Mouse (Mus musculus) central nervous system, embryonic 11.5 days (tissue): ENCODE data around the gene Krtap15. TPM values are rescaled to one million over a fixed set of nuclear protein-coding genes. Genes with fewer than 3 reads are reported as not detected.

Experiments
- polyA plus RNA-seq: library from polyadenylated mRNA; depleted of rRNA; stranded (reverse); fragments of >200 nt; gene quantifications from 2 replicates; pipeline ENCODE4 v1.2.3, GENCODE M21; 2012; rRNA removed

The Krtap15 gene
- not detected in 2 replicates for polyA plus RNA-seq

DNA sequence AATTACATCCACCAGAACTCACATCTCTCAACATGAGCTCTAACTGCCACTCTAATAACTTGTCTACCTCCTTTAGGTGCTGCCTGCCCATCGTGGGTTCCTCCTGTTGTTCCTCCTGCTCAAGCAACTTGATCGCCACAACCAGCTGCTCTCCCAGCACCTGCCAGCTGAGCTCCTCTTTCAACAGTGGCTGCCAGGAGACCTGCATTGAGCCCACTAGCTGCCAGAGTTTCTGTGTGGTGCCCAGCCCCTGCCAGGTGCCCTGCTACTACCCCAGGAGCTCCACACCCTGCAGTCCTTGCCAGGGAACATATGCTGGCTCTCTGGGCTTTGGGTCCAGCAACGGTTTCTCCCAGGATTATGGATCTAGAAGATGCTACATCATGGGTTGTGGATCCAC is at the start of gene Krtap15:
TSS of gene Krtap15 (plus strand) at position 150 of the 400 bp plus-strand sequence.

DNA sequence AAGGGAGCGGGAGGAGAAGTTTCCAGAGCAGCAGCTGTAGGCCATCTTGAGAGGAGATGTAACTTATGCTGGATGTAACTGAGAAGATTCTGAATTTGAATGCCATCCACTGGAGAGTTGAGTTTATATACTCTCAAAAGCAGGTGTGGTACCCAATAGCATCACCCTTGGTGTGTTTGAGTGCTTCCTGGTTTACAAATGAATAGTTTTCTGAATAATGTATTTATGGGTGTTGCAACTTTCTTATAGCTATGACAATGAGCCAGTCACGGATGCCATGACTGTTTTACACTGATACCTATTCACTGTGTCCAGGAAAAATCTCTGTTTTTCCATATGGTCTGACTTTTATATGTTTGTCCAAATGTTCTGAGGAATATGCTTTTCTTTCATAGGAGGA is 45.9 kb upstream of the Krtap15 start, which contains the start of gene 2310057N15Rik:
TSS of gene 2310057N15Rik (minus strand) at position 101 of the 400 bp plus-strand sequence.

DNA sequence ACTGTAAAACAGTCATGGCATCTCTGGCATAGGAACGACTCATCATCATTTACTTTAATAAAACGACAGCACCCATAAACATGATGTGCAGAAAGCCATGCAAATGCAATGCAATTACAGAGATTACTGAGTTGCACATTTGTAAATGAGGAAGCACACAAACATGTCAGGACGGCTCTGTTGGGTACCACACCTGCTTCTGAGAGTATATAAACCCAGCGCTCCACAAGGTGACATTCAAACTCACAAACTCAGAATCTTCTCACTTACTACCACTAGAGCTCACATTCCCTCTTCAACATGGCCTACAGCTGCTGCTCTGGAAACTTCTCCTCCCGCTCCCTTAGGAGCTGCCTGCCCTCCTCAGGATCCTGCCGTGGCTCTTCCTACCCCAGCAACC is 42.4 kb upstream of the Krtap15 start, which contains the start of gene Gm5965:
TSS of gene Gm5965 (plus strand) at position 301 of the 400 bp plus-strand sequence.

DNA sequence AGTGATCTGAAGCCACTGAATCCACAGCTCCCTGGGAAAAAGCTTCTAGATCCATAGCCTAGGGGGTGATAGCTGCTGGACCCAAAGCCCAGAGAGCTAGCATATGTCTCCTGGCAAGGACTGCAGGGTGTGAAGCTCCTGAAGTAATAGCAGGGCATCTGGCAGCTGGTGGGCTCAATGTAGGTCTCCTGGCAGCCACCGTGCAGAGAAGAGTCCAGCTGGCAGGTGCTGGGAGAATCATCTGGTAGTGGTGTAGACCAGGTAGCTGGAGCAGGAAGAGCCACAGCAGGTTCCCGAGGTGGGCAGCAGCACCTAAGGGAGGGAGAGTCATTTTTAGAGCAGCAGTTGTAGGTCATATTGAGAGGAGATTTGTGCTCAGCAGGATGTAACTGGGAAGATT is 8.2 kb upstream of the Krtap15 start, which contains the start of gene Gm20741:
TSS of gene Gm20741 (minus strand) at position 394 of the 400 bp plus-strand sequence.

DNA sequence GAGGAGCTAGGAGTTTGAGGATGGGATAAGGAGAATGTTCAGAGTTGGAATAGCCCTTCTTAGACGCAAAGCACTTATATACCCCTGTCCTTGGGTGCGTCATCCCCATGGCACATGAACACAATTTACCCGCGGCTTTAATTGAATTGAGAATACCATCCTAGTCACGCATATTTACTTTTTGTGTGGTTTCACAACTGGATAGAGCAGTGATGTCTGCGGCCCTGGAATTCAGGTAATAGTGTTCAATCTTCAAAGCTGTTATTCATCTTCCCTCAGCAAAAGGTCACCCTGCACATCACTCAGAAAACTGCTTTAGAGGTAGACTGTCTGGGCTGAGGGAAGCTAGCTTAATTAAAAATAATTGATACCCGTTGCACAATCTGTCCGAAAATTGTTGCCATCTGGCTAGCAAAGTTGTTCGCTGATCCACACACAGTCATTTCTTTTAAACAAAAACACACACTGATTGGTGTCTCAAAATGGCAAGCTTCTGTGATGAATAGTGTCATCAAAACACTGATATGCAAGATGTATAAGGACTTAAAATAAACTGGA is 6.2 kb downstream of the Krtap15 start, which contains the start of gene Krtap14:
TSS of gene Krtap14 (minus strand) at position 51 of the 558 bp plus-strand sequence.

DNA sequence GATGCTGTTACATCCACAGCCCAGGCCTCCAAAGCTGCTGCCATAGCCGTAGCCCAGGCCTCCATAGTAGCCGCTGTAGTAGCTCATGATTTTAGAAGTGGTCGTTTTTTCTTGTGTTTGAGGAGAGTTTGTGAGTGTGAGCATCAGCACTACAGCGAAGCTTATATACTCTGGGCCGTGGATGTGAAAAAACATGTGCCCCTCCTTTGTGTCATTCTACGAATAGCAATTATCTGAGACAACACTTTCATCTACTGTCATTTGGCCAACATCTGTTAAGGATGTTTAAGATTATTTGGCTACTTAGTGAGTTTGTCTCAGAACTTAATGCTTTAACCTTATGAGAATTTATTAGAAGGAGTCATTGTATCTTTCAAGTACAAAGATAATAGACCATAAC is 49.3 kb downstream of the Krtap15 start, which contains the start of gene Krtap19-1:
TSS of gene Krtap19-1 (minus strand) at position 101 of the 400 bp plus-strand sequence.

DNA sequence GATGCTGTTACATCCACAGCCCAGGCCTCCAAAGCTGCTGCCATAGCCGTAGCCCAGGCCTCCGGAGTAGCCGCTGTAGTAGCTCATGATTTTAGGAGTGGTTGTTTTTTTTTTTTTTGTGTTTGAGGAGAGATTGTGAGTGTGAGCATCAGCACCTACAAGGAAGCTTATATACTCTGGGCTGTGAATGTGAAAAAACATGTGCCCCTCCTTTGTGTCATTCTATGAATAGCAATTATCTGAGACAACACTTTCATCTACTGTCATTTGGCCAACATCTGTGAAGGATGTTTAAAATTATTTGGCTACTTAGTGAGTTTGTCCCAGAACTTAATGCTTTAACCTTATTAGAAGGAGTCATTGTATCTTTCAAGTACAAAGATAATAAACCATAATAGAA is 54.2 kb downstream of the Krtap15 start, which contains the start of gene Krtap19-2:
TSS of gene Krtap19-2 (minus strand) at position 101 of the 400 bp plus-strand sequence.

DNA sequence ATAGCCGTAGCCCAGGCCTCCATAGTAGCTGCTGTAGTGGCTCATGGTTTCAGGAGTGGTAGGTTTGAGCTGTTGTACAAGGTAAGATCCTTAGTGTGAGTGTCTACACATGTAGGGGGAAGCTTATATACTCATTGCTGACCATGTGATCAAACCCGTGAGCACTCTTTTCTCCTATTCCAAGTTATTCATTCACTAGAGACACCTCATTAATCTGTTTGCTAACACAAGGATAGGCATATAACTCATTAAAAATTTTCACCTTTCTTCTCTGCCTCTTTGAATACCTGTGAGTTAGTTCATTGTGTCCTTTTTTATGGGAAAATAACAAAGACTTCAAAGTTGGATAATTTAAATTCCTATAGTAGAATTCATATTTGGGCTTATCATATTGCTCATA is 57.9 kb downstream of the Krtap15 start, which contains the start of gene Krtap19-3:
TSS of gene Krtap19-3 (minus strand) at position 101 of the 400 bp plus-strand sequence.

Other genes with a start within 250 kb of the Krtap15 start
- gene Krtap24-1, start 207.9 kb upstream of the Krtap15 start, polyA plus RNA-seq = not detected in 2 replicates
- gene 2310079G19Rik, start 192.5 kb upstream of the Krtap15 start, polyA plus RNA-seq = not detected in 2 replicates
- gene Krtap26-1, start 172.4 kb upstream of the Krtap15 start, polyA plus RNA-seq = not detected in 2 replicates
- gene Krtap27-1, start 148.5 kb upstream of the Krtap15 start, polyA plus RNA-seq = not detected in 2 replicates
- gene 2310061N02Rik, start 112.3 kb upstream of the Krtap15 start, polyA plus RNA-seq = not detected in 2 replicates
- gene Krtap13-1, start 91.4 kb upstream of the Krtap15 start, polyA plus RNA-seq = not detected in 2 replicates
- not detected in 2 replicates for gene Krtap13, start 68.6 kb upstream of the Krtap15 start, polyA plus RNA-seq
- gene 2310034C09Rik, start 61.4 kb upstream of the Krtap15 start, polyA plus RNA-seq = not detected in 2 replicates
- not detected in 2 replicates for gene 2310057N15Rik, start 46.0 kb upstream of the Krtap15 start, polyA plus RNA-seq
- gene Gm5965, start 42.3 kb upstream of the Krtap15 start, polyA plus RNA-seq = not detected in 2 replicates
- gene Gm20741, start 8.0 kb upstream of the Krtap15 start, polyA plus RNA-seq = not detected in 2 replicates
- not detected in 2 replicates for gene Krtap14, start 5.9 kb downstream of the Krtap15 start, polyA plus RNA-seq
- gene Krtap19-1, start 49.2 kb downstream of the Krtap15 start, polyA plus RNA-seq = not detected in 2 replicates
- gene Krtap19-2, start 54.1 kb downstream of the Krtap15 start, polyA plus RNA-seq = not detected in 2 replicates
- not detected in 2 replicates for gene Krtap19-3, start 57.8 kb downstream of the Krtap15 start, polyA plus RNA-seq
- gene Krtap19-4, start 64.9 kb downstream of the Krtap15 start, polyA plus RNA-seq = not detected in 2 replicates
- not detected in 2 replicates for gene Krtap19-5, start 76.2 kb downstream of the Krtap15 start, polyA plus RNA-seq
- not detected in 2 replicates for gene Krtap19-9b, start 112.0 kb downstream of the Krtap15 start, polyA plus RNA-seq
- gene Krtap16-3, start 142.7 kb downstream of the Krtap15 start, polyA plus RNA-seq = not detected in 2 replicates
- not detected in 2 replicates for gene Krtap22-2, start 190.5 kb downstream of the Krtap15 start, polyA plus RNA-seq
- gene Gm10229, start 195.1 kb downstream of the Krtap15 start, polyA plus RNA-seq = not detected in 2 replicates
- gene Krtap6-1, start 211.5 kb downstream of the Krtap15 start, polyA plus RNA-seq = not detected in 2 replicates
- not detected in 2 replicates for gene Gm10228, start 221.3 kb downstream of the Krtap15 start, polyA plus RNA-seq
- not detected in 2 replicates for gene Krtap6-5, start 227.7 kb downstream of the Krtap15 start, polyA plus RNA-seq
- gene 1110025L11Rik, start 243.8 kb downstream of the Krtap15 start, polyA plus RNA-seq = not detected in 2 replicates